In genomic region chr13:58188412-58188811, GRCm38 (mm10) we compare ENCODE assay signal across 8 mouse cellular contexts. TPM values are rescaled to one million over a fixed set of nuclear protein-coding genes. Genes with fewer than 3 reads are reported as not detected.
A peak's percentile ranks its signal among the peaks of the same experiment; 100 is the strongest.
DNase-seq lines count a peak whose midpoint lies in the region; ATAC-seq and TF ChIP-seq lines count a peak whose summit lies in the region.

No protein-coding gene starts in this region.

- H3K27me3 ChIP-seq in Patski: no peaks in the 10 kb centered on the region
- no peaks in the 10 kb centered on the region for H3K27me3 ChIP-seq in forebrain, postnatal 0 days (ENCODE audit: insufficient read depth, low read length)
- H3K27me3 ChIP-seq in hindbrain, postnatal 0 days (ENCODE audit: insufficient read depth, low read length): no peaks in the 10 kb centered on the region

- H3K4me1 ChIP-seq in forebrain, postnatal 0 days (ENCODE audit: insufficient read depth): no peaks in the 10 kb centered on the region
- no peaks in the 10 kb centered on the region for H3K4me1 ChIP-seq in hindbrain, postnatal 0 days (ENCODE audit: insufficient read depth, low read length)

- no peak overlapping the region for H3K9ac ChIP-seq in forebrain, postnatal 0 days
- H3K9ac ChIP-seq in hindbrain, postnatal 0 days (replicated peaks; ENCODE audit: low read length): no peak overlapping the region

- H3K27ac ChIP-seq in forebrain, postnatal 0 days (ENCODE audit: low read depth, low read length): no peak overlapping the region; the same call in 1 of the 2 replicates
- no peak overlapping the region for H3K27ac ChIP-seq in hindbrain, postnatal 0 days

- peak; percentile 88 for TF ChIP-seq CTCF in Patski (IDR thresholded peaks at IDR 0.05)
- peak; percentile 94 for TF ChIP-seq CTCF in forebrain, postnatal 0 days (IDR thresholded peaks at IDR 0.05; ENCODE audit: low read depth)
- TF ChIP-seq CTCF in hindbrain, postnatal 0 days (IDR thresholded peaks at IDR 0.05; ENCODE audit: low read depth): peak; percentile 93

- no peak overlapping the region for H3K4me3 ChIP-seq in forebrain, postnatal 0 days (ENCODE audit: low read depth, low read length)
- no peak overlapping the region for H3K4me3 ChIP-seq in hindbrain, postnatal 0 days (ENCODE audit: low read length)

- POLR2A ChIA-PET in Patski (lab: Charles Lee): no interaction called here

- no peak overlapping the region for H3K4me2 ChIP-seq in forebrain, postnatal 0 days (ENCODE audit: low read depth)
- no peak overlapping the region for H3K4me2 ChIP-seq in hindbrain, postnatal 0 days (ENCODE audit: low read depth, low read length)

- 68% methylated on average over 4 of the region's 4 CpGs for whole genome bisulfite sequencing in forebrain, postnatal 0 days
- WGBS in hindbrain, postnatal 0 days: 69% methylated on average over 4 of the region's 4 CpGs

- CTCF ChIA-PET in Patski (lab: Charles Lee): interaction anchor here (0.7 to 1.3 kb wide), 4 partner anchors 8 to 35 kb away, joined by 3 to 5 read pairs (median 4); no protein-coding TSS in a partner anchor

- H3K36me3 ChIP-seq in forebrain, postnatal 0 days (ENCODE audit: insufficient read depth): peaks cover 28% of the 10 kb centered on the region
- peaks cover 15% of the 10 kb centered on the region for H3K36me3 ChIP-seq in hindbrain, postnatal 0 days (ENCODE audit: insufficient read depth, low read length)

- no peaks in the 10 kb centered on the region for H3K9me3 ChIP-seq in forebrain, postnatal 0 days (ENCODE audit: low read length)
- H3K9me3 ChIP-seq in hindbrain, postnatal 0 days (ENCODE audit: low read length): no peaks in the 10 kb centered on the region

- in situ Hi-C loops in Patski (cut with MboI; ENCODE audit: low pct_unique_long_range_greater_than_20kb): loop anchor here (5.0 kb wide), 1 partner anchor 49 kb away; no protein-coding TSS in a partner anchor

- peak; percentile 30 for DNase-seq in Patski (ENCODE audit: low read depth, low spot score)
- peak; percentile 82 for DNase-seq in forebrain, postnatal 0 days
- DNase-seq in hindbrain, postnatal 0 days (ENCODE audit: low spot score): peak; percentile 89
- DNase-seq in left cerebral cortex, adult 18-20 months (ENCODE audit: low spot score in 2 of 2): peak; percentile 86 to 87
- peak; percentile 71 for DNase-seq in skeletal muscle tissue, adult 2 months (ENCODE audit: low read depth, low spot score)
- DNase-seq in yolk sac, embryonic 10.5 days (ENCODE audit: low spot score): peak; percentile 61

- no peak for ATAC-seq in Patski
- ATAC-seq in cerebellum, adult (ENCODE audit: insufficient number of reproducible peaks, low FRiP score, low TSS enrichment): peak; percentile 78
- peak; percentile 75 for ATAC-seq in forebrain, postnatal 0 days
- ATAC-seq in hindbrain, postnatal 0 days: peak; percentile 75
- peak; percentile 92 for ATAC-seq in megakaryocyte-erythroid progenitor cell, adult 5-6 weeks (replicated peaks; ENCODE audit: low FRiP score, low TSS enrichment, poor library complexity, severe bottlenecking)

RNA-seq across cellular contexts. Expression of gene Ubqln1, which starts 27.0 kb away (rescaled TPM):
- polyA plus RNA-seq in Patski (2021): 132 TPM
- total RNA-seq in forebrain, postnatal 0 days (2014; rRNA removed): 125 and 172 TPM in 2 replicates
- 85.9 and 118 TPM in 2 replicates for polyA plus RNA-seq in forebrain, postnatal 0 days (2015; fragmentation: Nextera tagmentation; extraction: Ambion mirVana)
- 243 and 285 TPM in 2 replicates for total RNA-seq in hindbrain, postnatal 0 days (2014; rRNA removed)
- 106 and 111 TPM in 2 replicates for polyA plus RNA-seq in hindbrain, postnatal 0 days (2015; fragmentation: Nextera tagmentation; extraction: Ambion mirVana)
- 100 to 1,000 TPM; 155 to 162 TPM for total RNA-seq in left cerebral cortex, adult 18-20 months (2021)
- total RNA-seq in megakaryocyte-erythroid progenitor cell, adult 5-6 weeks (2014; fragmentation: Nextera tagmentation): 72.5 and 79.4 TPM in 2 replicates
- 76.5 and 87.6 TPM in 2 replicates for total RNA-seq in megakaryocyte-erythroid progenitor cell, adult 5-6 weeks (2017)

RNA-seq across cellular contexts. Expression of gene Idnk, which starts 31.0 kb away (rescaled TPM):
- 29.4 TPM for polyA plus RNA-seq in Patski (2021)
- 20.0 and 26.0 TPM in 2 replicates for total RNA-seq in forebrain, postnatal 0 days (2014; rRNA removed)
- polyA plus RNA-seq in forebrain, postnatal 0 days (2015; fragmentation: Nextera tagmentation; extraction: Ambion mirVana): 46.9 and 49.9 TPM in 2 replicates
- total RNA-seq in hindbrain, postnatal 0 days (2014; rRNA removed): 20.2 and 20.6 TPM in 2 replicates
- polyA plus RNA-seq in hindbrain, postnatal 0 days (2015; fragmentation: Nextera tagmentation; extraction: Ambion mirVana): 52.5 and 55.3 TPM in 2 replicates
- total RNA-seq in left cerebral cortex, adult 18-20 months (2021): 10 to 100 TPM; 29.6 to 33.2 TPM
- 28.7 and 32.6 TPM in 2 replicates for total RNA-seq in megakaryocyte-erythroid progenitor cell, adult 5-6 weeks (2014; fragmentation: Nextera tagmentation)
- 29.1 and 43.7 TPM in 2 replicates for total RNA-seq in megakaryocyte-erythroid progenitor cell, adult 5-6 weeks (2017)

Comparison
In these comparisons a context has a peak if more than half of its experiments do, and no peak if none do; other contexts are left out.
1. DNase-seq: peak in every context shown above with its lines; median percentile 89 in hindbrain, postnatal 0 days; 86 in left cerebral cortex, adult 18-20 months; 82 in forebrain, postnatal 0 days; 71 in skeletal muscle tissue, adult 2 months; 61 in yolk sac, embryonic 10.5 days; 30 in Patski.